Mouse (Mus musculus) kidney, adult 9 months (tissue): ENCODE data around the gene Mad1l1.

ENCODE experiments used
- DNase-seq: peaks from one replicate; pipeline ENCODE4 v3.0.0; 2022

Mad1l1 gene

GRCm38 (mm10) chr5:140127981-140128380 is 193.4 kb downstream of the Mad1l1 start:
- no peak for DNase-seq

GRCm38 (mm10) chr5:140124626-140125025 is 196.7 kb downstream of the Mad1l1 start:
- no peak for DNase-seq

- no peak for DNase-seq
Observed at GRCm38 (mm10) chr5:140123640-140124366, 197.5 kb downstream of the Mad1l1 start.

- no peak for DNase-seq
Observed at GRCm38 (mm10) chr5:140123194-140123593, 198.2 kb downstream of the Mad1l1 start.

GRCm38 (mm10) chr5:140121966-140122365 is 199.4 kb downstream of the Mad1l1 start:
- no peak for DNase-seq

- DNase-seq, result no peak
Observed at GRCm38 (mm10) chr5:140118921-140119320, 202.4 kb downstream of the Mad1l1 start.

GRCm38 (mm10) chr5:140117968-140118367 is 203.4 kb downstream of the Mad1l1 start:
- peak; percentile 68 for DNase-seq

GRCm38 (mm10) chr5:140115434-140116271 is 205.7 kb downstream of the Mad1l1 start:
- peak; percentile 90 for DNase-seq

GRCm38 (mm10) chr5:140114512-140115060 is 206.8 kb downstream of the Mad1l1 start:
- DNase-seq, result no peak

- peak; percentile 38 for DNase-seq
Observed at GRCm38 (mm10) chr5:140113281-140113680, 208.1 kb downstream of the Mad1l1 start.

- no peak for DNase-seq
Observed at GRCm38 (mm10) chr5:140110024-140110423, 211.3 kb downstream of the Mad1l1 start.

GRCm38 (mm10) chr5:140107907-140108306 is 213.4 kb downstream of the Mad1l1 start:
- DNase-seq, result no peak

- no peak for DNase-seq
Observed at GRCm38 (mm10) chr5:140106051-140106450, 215.3 kb downstream of the Mad1l1 start.

- DNase-seq, result no peak
Observed at GRCm38 (mm10) chr5:140104891-140105290, 216.5 kb downstream of the Mad1l1 start.

GRCm38 (mm10) chr5:140102731-140103130 is 218.6 kb downstream of the Mad1l1 start:
- DNase-seq, result no peak

GRCm38 (mm10) chr5:140101409-140102009 is 219.8 kb downstream of the Mad1l1 start:
- no peak for DNase-seq

- no peak for DNase-seq
Observed at GRCm38 (mm10) chr5:140098711-140099110, 222.6 kb downstream of the Mad1l1 start.

- DNase-seq, result peak; percentile 66
Observed at GRCm38 (mm10) chr5:140095203-140095602, 226.1 kb downstream of the Mad1l1 start.

- no peak for DNase-seq
Observed at GRCm38 (mm10) chr5:140093489-140093888, 227.9 kb downstream of the Mad1l1 start.

GRCm38 (mm10) chr5:140091601-140092000 is 229.8 kb downstream of the Mad1l1 start:
- no peak for DNase-seq

GRCm38 (mm10) chr5:140089263-140089662 is 232.1 kb downstream of the Mad1l1 start:
- DNase-seq, result no peak

GRCm38 (mm10) chr5:140087242-140087641 is 234.1 kb downstream of the Mad1l1 start:
- DNase-seq, result no peak

- DNase-seq, result peak; percentile 69
Observed at GRCm38 (mm10) chr5:140084341-140084740, 237.0 kb downstream of the Mad1l1 start.
